Mouse (Mus musculus): ENCODE results near the gene Ppt2.
A peak's percentile ranks its signal among the peaks of the same experiment; 100 is the strongest.

The Ppt2 gene

GRCm38 (mm10) chr17:34604511-34605237 lies 23.6 kb downstream of the Ppt2 start:
- peak; percentile 84 to 90 for DNase-seq

- peak; percentile 99 to 100 for DNase-seq
These were observed 24.2 kb downstream of the Ppt2 start, which contains the start of gene Agpat1 for GRCm38 (mm10) chr17:34604061-34604508. Gene Agpat1 (plus strand): TSS chr17:34604262.

- DNase-seq = peak; percentile 100
These were observed 24.8 kb downstream of the Ppt2 start, which contains the start of gene Rnf5 for GRCm38 (mm10) chr17:34603375-34604060. Gene Rnf5 (minus strand): TSS chr17:34603690.

DNA sequence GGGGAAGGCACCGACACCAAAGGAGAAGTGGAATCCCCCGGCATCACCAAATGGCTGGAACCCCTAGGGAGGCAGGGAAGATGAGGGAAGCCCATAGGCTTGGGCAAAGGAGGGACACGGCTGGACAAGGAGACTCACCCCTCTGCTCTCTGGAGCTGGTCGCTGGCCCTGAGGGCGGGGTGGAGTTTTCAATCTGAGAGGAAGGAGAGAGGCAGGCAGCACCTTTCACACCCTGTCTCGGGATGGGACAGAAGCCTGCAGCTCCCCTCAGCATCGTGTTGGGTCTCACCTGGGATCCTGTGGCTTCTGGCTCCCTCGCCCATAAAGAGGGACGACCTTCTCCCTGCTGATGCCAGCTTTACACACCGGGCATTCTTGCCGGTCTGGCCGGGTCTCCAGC lies 26.5 kb downstream of the Ppt2 start:
- DNase-seq = no peak

GRCm38 (mm10) chr17:34599891-34600290 lies 28.4 kb downstream of the Ppt2 start:
- no peak for DNase-seq

DNA sequence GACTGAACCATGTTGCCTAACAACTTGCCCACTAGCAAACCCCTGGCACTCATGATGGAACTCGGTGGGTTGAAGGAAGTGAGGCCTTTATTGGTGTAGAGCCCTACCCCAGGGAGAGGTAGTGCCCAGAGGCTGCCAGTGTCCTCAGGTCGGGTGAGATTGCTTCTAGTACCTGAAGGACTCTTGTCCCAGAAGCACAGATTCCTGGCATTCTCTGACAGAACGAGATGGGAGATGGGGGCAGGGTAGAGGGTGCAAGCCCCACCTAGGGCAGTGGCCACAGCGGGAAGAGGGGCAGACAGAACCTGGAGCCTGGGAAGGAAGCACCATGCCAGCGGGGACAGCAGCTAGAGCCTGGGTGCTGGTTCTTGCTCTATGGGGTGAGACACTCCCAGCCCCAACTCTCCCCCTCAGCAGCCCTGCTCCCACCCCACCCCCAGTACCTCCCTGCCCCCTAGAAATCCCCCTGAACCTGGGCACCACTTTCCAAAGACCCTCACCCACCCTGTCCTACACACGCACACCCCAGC lies 30.7 kb downstream of the Ppt2 start, which contains the start of gene Ager:
Ager (plus strand) TSS at position 297 of the 530 bp plus-strand sequence.
- DNase-seq = no peak

DNA sequence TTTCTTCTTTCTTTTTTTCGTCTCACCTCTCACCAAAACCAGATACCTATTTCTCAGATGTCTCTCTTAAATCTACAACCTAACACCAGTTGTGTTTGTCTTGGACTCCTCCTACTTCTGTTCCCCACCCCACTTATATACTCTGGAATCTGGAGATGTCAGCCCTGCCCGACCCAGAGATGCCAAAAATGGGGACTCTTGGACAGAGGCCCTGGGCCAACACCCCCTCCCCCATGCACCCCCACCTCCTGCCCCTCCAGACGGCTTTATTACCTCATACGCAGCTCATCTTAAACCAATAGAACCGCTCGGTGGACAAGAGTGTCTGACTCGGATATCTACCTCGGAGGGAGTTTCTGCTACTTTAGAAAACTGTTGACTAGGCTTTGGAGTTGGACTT lies 32.2 kb downstream of the Ppt2 start:
- no peak for DNase-seq

DNA sequence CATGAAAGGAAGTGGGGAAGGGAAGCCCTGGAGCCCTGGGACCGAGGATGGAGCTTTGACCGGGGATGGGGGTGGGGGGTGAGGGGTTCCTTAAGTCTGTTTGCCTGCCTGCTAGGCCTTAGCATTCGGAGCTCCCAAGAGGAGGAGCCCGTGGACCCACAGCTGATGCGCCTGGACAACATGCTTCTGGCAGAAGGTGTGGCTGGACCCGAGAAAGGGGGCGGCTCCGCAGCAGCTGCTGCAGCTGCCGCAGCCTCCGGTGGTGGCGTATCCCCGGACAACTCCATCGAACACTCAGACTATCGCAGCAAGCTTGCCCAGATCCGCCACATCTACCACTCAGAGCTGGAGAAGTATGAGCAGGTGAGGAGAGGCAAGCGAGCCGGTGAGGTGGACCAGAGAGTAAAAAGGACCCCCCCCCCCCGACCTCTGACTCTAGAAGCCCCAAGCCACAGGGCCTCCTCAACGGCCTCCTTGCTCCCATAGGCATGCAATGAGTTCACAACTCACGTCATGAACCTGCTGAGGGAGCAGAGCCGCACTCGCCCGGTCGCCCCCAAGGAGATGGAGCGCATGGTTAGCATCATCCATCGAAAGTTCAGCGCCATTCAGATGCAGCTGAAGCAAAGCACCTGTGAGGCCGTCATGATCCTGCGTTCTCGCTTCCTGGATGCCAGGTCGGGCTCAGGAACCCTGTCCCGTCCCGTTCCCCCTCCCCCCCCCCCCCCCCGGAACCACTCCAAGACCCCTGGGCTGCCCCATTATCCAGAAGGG lies 34.4 kb downstream of the Ppt2 start:
- no peak for DNase-seq

GRCm38 (mm10) chr17:34592581-34593549 lies 35.4 kb downstream of the Ppt2 start:
- no peak for DNase-seq

GRCm38 (mm10) chr17:34591994-34592375 lies 36.3 kb downstream of the Ppt2 start:
- peak; percentile 79 to 85 for DNase-seq

DNA sequence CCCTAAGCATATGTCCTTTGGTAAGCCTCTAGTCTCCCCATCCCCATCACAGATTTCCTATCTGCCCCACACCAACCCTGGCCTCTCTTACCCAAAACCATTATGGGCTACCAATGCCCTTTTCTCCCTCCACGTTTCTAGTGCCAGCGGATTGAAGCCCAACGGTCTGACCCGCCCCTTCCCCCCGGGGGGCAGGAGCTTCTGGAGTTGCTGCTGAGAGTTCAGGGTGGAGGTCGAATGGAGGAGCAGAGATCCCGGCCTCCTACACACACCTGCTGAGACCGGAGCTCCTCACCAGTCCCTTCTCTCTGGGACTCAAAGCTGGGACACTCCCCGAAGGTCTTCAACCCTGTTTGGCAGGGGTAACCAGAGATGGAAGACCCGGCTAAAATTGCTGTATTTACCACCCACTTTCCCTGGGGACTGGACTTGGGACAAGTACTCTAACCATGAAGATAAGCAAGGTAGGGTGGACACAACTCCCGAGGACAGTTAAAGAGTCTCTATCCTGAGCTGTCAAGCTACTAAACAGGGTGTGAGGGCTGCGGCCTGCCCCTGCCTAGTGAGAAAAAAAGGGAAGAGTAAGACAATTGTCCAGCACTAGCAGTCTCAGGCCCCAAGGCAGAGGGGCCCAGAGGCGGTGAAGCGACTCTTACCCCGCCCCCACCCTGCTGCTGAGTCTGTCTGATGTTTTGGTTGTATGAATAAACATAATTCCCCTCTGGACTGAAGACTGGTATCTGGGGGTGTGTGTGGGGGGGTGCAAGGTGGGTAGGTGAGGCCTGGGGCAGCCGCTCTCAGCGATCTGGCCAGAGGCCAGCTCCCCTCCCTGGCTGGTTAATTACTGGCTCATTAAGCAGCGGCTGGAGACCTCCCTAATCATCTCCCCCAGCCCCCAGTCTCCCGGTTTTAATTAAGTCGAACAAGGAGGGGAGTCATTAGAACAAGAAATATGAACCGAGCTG lies 37.0 kb downstream of the Ppt2 start, which contains the start of gene Pbx2:
Pbx2 (plus strand) TSS at position 238 of the 965 bp plus-strand sequence.
- DNase-seq = no peak

GRCm38 (mm10) chr17:34590154-34590987 lies 37.9 kb downstream of the Ppt2 start:
- no peak for DNase-seq

DNA sequence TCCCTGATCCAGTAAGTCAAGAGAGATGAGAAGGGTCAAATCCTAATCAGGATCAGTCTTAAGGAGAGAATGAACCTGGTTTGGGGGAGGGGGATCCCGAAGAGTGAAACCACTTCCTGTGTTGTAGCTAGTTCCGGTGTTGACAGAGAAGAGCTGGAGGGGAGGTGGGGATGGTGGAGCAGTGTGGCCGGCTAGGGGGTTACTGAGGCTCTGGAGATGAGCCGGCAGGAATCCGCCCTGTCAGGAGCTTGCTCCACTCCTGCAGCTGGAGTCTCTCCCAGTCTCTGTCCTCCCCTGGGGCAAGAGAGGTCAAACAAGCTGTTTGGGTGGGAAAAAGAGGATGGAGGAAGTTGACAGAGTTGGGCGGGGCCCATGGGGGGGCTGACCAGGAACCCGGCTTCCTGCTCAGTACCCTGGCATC lies 38.6 kb downstream of the Ppt2 start, which contains the start of gene Gpsm3:
Gpsm3 (plus strand) TSS at position 126 of the 421 bp plus-strand sequence.
- DNase-seq = no peak

GRCm38 (mm10) chr17:34589206-34589605 lies 39.1 kb downstream of the Ppt2 start:
- DNase-seq = no peak

GRCm38 (mm10) chr17:34588767-34589166 lies 39.5 kb downstream of the Ppt2 start:
- DNase-seq = no peak

GRCm38 (mm10) chr17:34587814-34588213 lies 40.5 kb downstream of the Ppt2 start:
- no peak for DNase-seq

- DNase-seq = peak; percentile 96 to 97
These were observed 40.9 kb downstream of the Ppt2 start for GRCm38 (mm10) chr17:34587423-34587811.

DNA sequence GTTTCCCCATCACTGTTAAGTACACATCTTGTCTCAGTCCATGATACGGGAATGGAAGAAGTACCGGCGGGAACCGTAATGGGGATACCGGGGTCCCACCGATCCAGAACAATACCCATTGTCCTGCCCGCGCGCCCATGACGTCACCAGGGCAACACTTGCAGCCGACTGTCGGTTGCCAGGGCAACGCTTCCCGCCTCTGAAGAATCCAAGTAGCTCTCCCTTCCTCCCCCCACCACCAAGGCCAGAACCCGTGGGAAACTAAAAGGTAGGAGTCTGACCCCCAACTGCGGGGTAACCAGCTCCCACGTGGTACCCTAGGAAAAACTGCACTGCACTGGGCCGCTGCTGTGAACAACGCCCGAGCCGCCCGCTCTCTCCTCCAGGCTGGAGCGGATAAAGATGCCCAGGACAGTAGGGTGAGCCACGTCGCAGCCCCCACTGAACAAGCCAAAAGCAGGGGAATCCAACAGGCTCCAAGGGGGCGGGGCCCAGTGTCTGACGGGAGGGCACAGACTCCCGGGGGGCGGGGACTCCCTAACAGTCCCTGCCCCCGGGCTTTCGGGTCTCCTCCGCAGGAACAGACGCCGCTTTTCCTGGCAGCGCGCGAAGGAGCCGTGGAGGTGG lies 41.4 kb downstream of the Ppt2 start:
- DNase-seq = peak; percentile 79 to 81

All from kidney, adult 8-10 months (tissue).